Mouse (Mus musculus): Measurements from ENCODE around the gene Tubgcp2. TPM values are rescaled to one million over a fixed set of nuclear protein-coding genes. Genes with fewer than 3 reads are reported as not detected.

Tubgcp2 gene
- polyA plus RNA-seq, 1 experiment from 2014 or later = 16.0 TPM

GRCm38 (mm10) chr7:140060936-140061831 is 24.7 kb upstream of the Tubgcp2 start:
- Histone ChIP-seq H3K4me1 (ENCODE audit: insufficient read depth) (peaks cover 8% of the 10 kb centered on the region), H3K9ac (replicated peaks) (no peak overlapping the region), H3K4me3 (ENCODE audit: low read depth, low read length) (peak overlapping the region; percentile 17; the same call in 1 of the 2 replicates), H3K4me2 (ENCODE audit: low read depth, low read length) (peak overlapping the region; percentile 26; the same call in 1 of the 2 replicates), H3K27ac (ENCODE audit: low read depth) (no peak overlapping the region), H3K36me3 (replicated peaks; ENCODE audit: insufficient read depth, low read length) (no peaks in the 10 kb centered on the region), H3K9me3 (ENCODE audit: low read length) (no peaks in the 10 kb centered on the region), H3K27me3 (ENCODE audit: insufficient read depth, low read length) (peaks cover 82% of the 10 kb centered on the region)
- DNase-seq (peak; percentile 28), ATAC-seq (peak; percentile 45; the same call in 1 of the 2 replicates)
- 3% methylated on average over 47 of the region's 47 CpGs for WGBS (ENCODE audit: insufficient replicate concordance)
- TF ChIP-seq EP300 (IDR thresholded peaks at IDR 0.05; ENCODE audit: low read depth) (no peak), CTCF (IDR thresholded peaks at IDR 0.05; ENCODE audit: low read depth) (no peak)

- Histone ChIP-seq H3K9me3 (ENCODE audit: low read length) (no peaks in the 10 kb centered on the region; the same call in 1 of the 2 replicates), H3K27me3 (ENCODE audit: insufficient read depth, low read length) (peaks cover 80% of the 10 kb centered on the region), H3K4me1 (ENCODE audit: insufficient read depth) (peaks cover 8% of the 10 kb centered on the region), H3K9ac (replicated peaks) (no peak overlapping the region), H3K36me3 (replicated peaks; ENCODE audit: insufficient read depth, low read length) (no peaks in the 10 kb centered on the region), H3K27ac (ENCODE audit: low read depth) (no peak overlapping the region), H3K4me3 (ENCODE audit: low read depth, low read length) (no peak overlapping the region), H3K4me2 (ENCODE audit: low read depth, low read length) (no peak overlapping the region)
- TF ChIP-seq CTCF (IDR thresholded peaks at IDR 0.05; ENCODE audit: low read depth) (no peak), EP300 (IDR thresholded peaks at IDR 0.05; ENCODE audit: low read depth) (no peak)
- ATAC-seq (no peak), DNase-seq (no peak)
- WGBS (ENCODE audit: insufficient replicate concordance) = 38% methylated on average over 4 of the region's 4 CpGs
Measured at GRCm38 (mm10) chr7:140059601-140060000, 23.1 kb upstream of the Tubgcp2 start.

- DNase-seq = no peak
- Histone ChIP-seq H3K4me1 (ENCODE audit: insufficient read depth) (peaks cover 8% of the 10 kb centered on the region), H3K27me3 (ENCODE audit: insufficient read depth, low read length) (peaks cover 73% of the 10 kb centered on the region), H3K9me3 (ENCODE audit: low read length) (no peaks in the 10 kb centered on the region; the same call in 1 of the 2 replicates), H3K27ac (ENCODE audit: low read depth) (no peak overlapping the region), H3K4me3 (ENCODE audit: low read depth, low read length) (no peak overlapping the region), H3K9ac (replicated peaks) (no peak overlapping the region), H3K4me2 (ENCODE audit: low read depth, low read length) (no peak overlapping the region), H3K36me3 (replicated peaks; ENCODE audit: insufficient read depth, low read length) (no peaks in the 10 kb centered on the region)
- no peak for ATAC-seq
- WGBS (ENCODE audit: insufficient replicate concordance) = 19% methylated on average over 7 of the region's 7 CpGs
- TF ChIP-seq CTCF (IDR thresholded peaks at IDR 0.05; ENCODE audit: low read depth) = no peak
- no peak for TF ChIP-seq EP300 (IDR thresholded peaks at IDR 0.05; ENCODE audit: low read depth)
Measured at GRCm38 (mm10) chr7:140058528-140058927, 22.1 kb upstream of the Tubgcp2 start.

- ATAC-seq (peak; percentile 33; the same call in 1 of the 2 replicates), DNase-seq (peak; percentile 25)
- peak overlapping the region; percentile 62 for H3K4me2 ChIP-seq (ENCODE audit: low read depth, low read length)
- no peaks in the 10 kb centered on the region for H3K36me3 ChIP-seq (replicated peaks; ENCODE audit: insufficient read depth, low read length)
- H3K4me3 ChIP-seq (ENCODE audit: low read depth, low read length) = peak overlapping the region; percentile 25
- 6% methylated on average over 53 of the region's 53 CpGs for WGBS (ENCODE audit: insufficient replicate concordance)
- TF ChIP-seq CTCF (IDR thresholded peaks at IDR 0.05; ENCODE audit: low read depth) = 0 out of 2 replicates have a peak, but pooled peaks have one; percentile 2
- no peak for TF ChIP-seq EP300 (IDR thresholded peaks at IDR 0.05; ENCODE audit: low read depth)
- no peak overlapping the region for H3K27ac ChIP-seq (ENCODE audit: low read depth)
- peaks cover 8% of the 10 kb centered on the region for H3K4me1 ChIP-seq (ENCODE audit: insufficient read depth)
- peaks cover 69% of the 10 kb centered on the region for H3K27me3 ChIP-seq (ENCODE audit: insufficient read depth, low read length)
- no peak overlapping the region for H3K9ac ChIP-seq (replicated peaks)
- H3K9me3 ChIP-seq (ENCODE audit: low read length) = no peaks in the 10 kb centered on the region; the same call in 1 of the 2 replicates
Measured at GRCm38 (mm10) chr7:140057413-140058407, 21.2 kb upstream of the Tubgcp2 start.

- 67% methylated on average over 4 of the region's 4 CpGs for WGBS (ENCODE audit: insufficient replicate concordance)
- no peaks in the 10 kb centered on the region; the same call in 1 of the 2 replicates for H3K9me3 ChIP-seq (ENCODE audit: low read length)
- no peak overlapping the region for H3K4me3 ChIP-seq (ENCODE audit: low read depth, low read length)
- no peaks in the 10 kb centered on the region for H3K36me3 ChIP-seq (replicated peaks; ENCODE audit: insufficient read depth, low read length)
- H3K4me2 ChIP-seq (ENCODE audit: low read depth, low read length) = no peak overlapping the region
- H3K27me3 ChIP-seq (ENCODE audit: insufficient read depth, low read length) = peaks cover 66% of the 10 kb centered on the region
- DNase-seq (no peak), ATAC-seq (no peak)
- no peak overlapping the region for H3K9ac ChIP-seq (replicated peaks)
- H3K4me1 ChIP-seq (ENCODE audit: insufficient read depth) = peaks cover 3% of the 10 kb centered on the region
- TF ChIP-seq EP300 (IDR thresholded peaks at IDR 0.05; ENCODE audit: low read depth) (no peak), CTCF (IDR thresholded peaks at IDR 0.05; ENCODE audit: low read depth) (no peak)
- H3K27ac ChIP-seq (ENCODE audit: low read depth) = no peak overlapping the region
Measured at GRCm38 (mm10) chr7:140054124-140054523, 17.7 kb upstream of the Tubgcp2 start.

Measured in liver, postnatal 0 days (tissue).